Mouse (Mus musculus) midbrain, embryonic 14.5 days (tissue): ENCODE measurements around the gene Bckdhb. TPM values are rescaled to one million over a fixed set of nuclear protein-coding genes. Genes with fewer than 3 reads are reported as not detected.
A peak's percentile ranks its signal among the peaks of the same experiment; 100 is the strongest.
"Not testable (repeated sequence)": the region's sequence is repeated elsewhere in the genome, so short reads cannot be mapped to it uniquely, and the experiment has no call there.

Source experiments
- ATAC-seq: fragments of 200-750 bp; cut with Nextera tagmentation; 2 replicates; pipeline ENCODE4 v1.8.0; 2017; ENCODE audit warnings: moderate number of reproducible peaks, moderate library complexity; ENCODE audit not compliant: low FRiP score, low TSS enrichment
- DNase-seq: peaks from one replicate; pipeline ENCODE4 v3.0.0-alpha.2; 2015
- H3K27ac ChIP-seq: fragments of 300-500 bp; sonication (generic); replicated peaks from 2 replicates; pipeline ENCODE4 v1.5.1; 2014; ENCODE audit warnings: mild to moderate bottlenecking, low read depth, low read length, moderate library complexity
- H3K27me3 ChIP-seq: fragments of 300-500 bp; sonication (generic); 2 replicates; pipeline ENCODE4 v1.6.1; 2014; ENCODE audit warnings: low read length, control low read depth, mixed read lengths; ENCODE audit not compliant: control insufficient read depth, insufficient read depth
- H3K36me3 ChIP-seq: fragments of 300-500 bp; sonication (generic); 2 replicates; pipeline ENCODE4 v1.6.1; 2014; ENCODE audit warnings: low read length, control low read depth; ENCODE audit not compliant: control insufficient read depth, insufficient read depth
- H3K4me1 ChIP-seq: fragments of 300-500 bp; sonication (generic); 2 replicates; pipeline ENCODE4 v1.6.1; 2014; ENCODE audit warnings: mild to moderate bottlenecking, antibody characterized with exemption, low read length, control low read depth; ENCODE audit not compliant: control insufficient read depth, insufficient read depth
- H3K4me2 ChIP-seq: fragments of 300-500 bp; sonication (generic); 2 replicates; pipeline ENCODE4 v1.6.1; 2014; ENCODE audit warnings: mild to moderate bottlenecking, low read length, moderate library complexity
- H3K4me3 ChIP-seq: fragments of 300-500 bp; sonication (generic); replicated peaks from 2 replicates; pipeline ENCODE4 v1.5.1; 2014; ENCODE audit warnings: low read depth, low read length
- H3K9ac ChIP-seq: fragments of 300-500 bp; sonication (generic); replicated peaks from 2 replicates; pipeline ENCODE4 v1.6.1; 2014; ENCODE audit warnings: mild to moderate bottlenecking, low read length, moderate library complexity
- H3K9me3 ChIP-seq: fragments of 300-500 bp; sonication (generic); 2 replicates; pipeline ENCODE4 v1.6.1; 2016; ENCODE audit warnings: low read length, control low read depth, mixed read lengths; ENCODE audit not compliant: control insufficient read depth
- WGBS: fragments of 180-500 bp; shearing (Covaris S2); extraction: QIAGEN DNeasy Blood & Tissue Kit; methylation state at CpG from one replicate; pipeline ENCODE4 v1.1.7; 2014; 5-methylcytosine and 5-hydroxymethylcytosine counted together
- polyA plus RNA-seq: library from polyadenylated mRNA; unstranded; fragments of >200 nt; fragmentation: Nextera tagmentation; extraction: Ambion mirVana; gene quantifications from 2 replicates; pipeline ENCODE4 v1.2.1, GENCODE M21; 2014

The Bckdhb gene
- polyA plus RNA-seq, 1 experiment from 2014 or later, result 28.7 TPM

- Histone ChIP-seq H3K27ac (no peak overlapping the region), H3K4me3 (no peak overlapping the region), H3K4me1 (no peaks in the 10 kb centered on the region), H3K36me3 (no peaks in the 10 kb centered on the region), H3K4me2 (no peak overlapping the region), H3K27me3 (no peaks in the 10 kb centered on the region), H3K9ac (no peak overlapping the region), H3K9me3 (no peaks in the 10 kb centered on the region)
- no peak for ATAC-seq
- no peak for DNase-seq
- 97% methylated on average over 2 of the region's 2 CpGs for WGBS
Measured at GRCm38 (mm10) chr9:83909836-83910235, 15.1 kb upstream of the Bckdhb start.

- H3K4me2 ChIP-seq, result no peak overlapping the region
- no peaks in the 10 kb centered on the region for H3K27me3 ChIP-seq
- no peak for ATAC-seq
- no peaks in the 10 kb centered on the region for H3K36me3 ChIP-seq
- no peaks in the 10 kb centered on the region for H3K4me1 ChIP-seq
- DNase-seq, result no peak
- WGBS, result 83% methylated on average over 2 of the region's 2 CpGs
- no peak overlapping the region for H3K27ac ChIP-seq
- no peaks in the 10 kb centered on the region for H3K9me3 ChIP-seq
- no peak overlapping the region for H3K4me3 ChIP-seq
- no peak overlapping the region for H3K9ac ChIP-seq
Measured at GRCm38 (mm10) chr9:83910926-83911325, 14.0 kb upstream of the Bckdhb start.

GRCm38 (mm10) chr9:83922076-83922475 is 2.9 kb upstream of the Bckdhb start:
- Histone ChIP-seq H3K27ac (no peak overlapping the region), H3K4me1 (0 out of 2 replicates have a peak, but pooled peaks cover 5% of the 10 kb centered on the region), H3K36me3 (no peaks in the 10 kb centered on the region), H3K27me3 (no peaks in the 10 kb centered on the region), H3K9me3 (no peaks in the 10 kb centered on the region), H3K4me2 (no peak overlapping the region), H3K4me3 (no peak overlapping the region), H3K9ac (no peak overlapping the region)
- WGBS, result 79% methylated on average over 3 of the region's 3 CpGs
- ATAC-seq, result no peak
- DNase-seq, result no peak

GRCm38 (mm10) chr9:83924356-83924755 is 589 bp upstream of the Bckdhb start:
- H3K4me2 ChIP-seq, result peak overlapping the region; percentile 82
- no peak for ATAC-seq
- H3K27ac ChIP-seq, result no peak overlapping the region
- WGBS, result 89% methylated on average over 5 of the region's 5 CpGs
- no peaks in the 10 kb centered on the region for H3K9me3 ChIP-seq
- H3K9ac ChIP-seq, result no peak overlapping the region; the same call in 1 of the 2 replicates
- 0 out of 2 replicates have a peak, but pooled peaks cover 5% of the 10 kb centered on the region for H3K4me1 ChIP-seq
- DNase-seq, result no peak
- H3K4me3 ChIP-seq, result peak overlapping the region; percentile 67
- H3K27me3 ChIP-seq, result no peaks in the 10 kb centered on the region
- H3K36me3 ChIP-seq, result no peaks in the 10 kb centered on the region

- no peaks in the 10 kb centered on the region for H3K36me3 ChIP-seq
- no peaks in the 10 kb centered on the region for H3K27me3 ChIP-seq
- ATAC-seq (no peak), DNase-seq (peak; percentile 2)
- H3K4me2 ChIP-seq, result peak overlapping the region; percentile 82
- 0 out of 2 replicates have a peak, but pooled peaks cover 5% of the 10 kb centered on the region for H3K4me1 ChIP-seq
- WGBS, result 62% methylated on average over 4 of the region's 4 CpGs
- no peak overlapping the region for H3K27ac ChIP-seq
- peak overlapping the region; percentile 67 for H3K4me3 ChIP-seq
- H3K9ac ChIP-seq, result peak overlapping the region; percentile 67; the same call in 1 of the 2 replicates
- H3K9me3 ChIP-seq, result no peaks in the 10 kb centered on the region
Measured at GRCm38 (mm10) chr9:83925688-83926041, 720 bp downstream of the Bckdhb start.

- H3K9ac ChIP-seq, result no peak overlapping the region
- H3K4me3 ChIP-seq, result no peak overlapping the region
- ATAC-seq, result no peak
- DNase-seq, result no peak
- H3K27ac ChIP-seq, result no peak overlapping the region
- H3K4me1 ChIP-seq, result 0 out of 2 replicates have a peak, but pooled peaks cover 5% of the 10 kb centered on the region
- H3K9me3 ChIP-seq, result no peaks in the 10 kb centered on the region
- no peak overlapping the region for H3K4me2 ChIP-seq
- 84% methylated on average over 5 of the region's 5 CpGs for WGBS
- no peaks in the 10 kb centered on the region for H3K36me3 ChIP-seq
- no peaks in the 10 kb centered on the region for H3K27me3 ChIP-seq
Measured at GRCm38 (mm10) chr9:83926302-83926701, 1.4 kb downstream of the Bckdhb start.

GRCm38 (mm10) chr9:83939501-83939900 is 14.6 kb downstream of the Bckdhb start:
- not testable (repeated sequence) for H3K27me3 ChIP-seq, H3K4me3 ChIP-seq, H3K27ac ChIP-seq, H3K4me1 ChIP-seq, H3K9ac ChIP-seq, H3K36me3 ChIP-seq, DNase-seq, ATAC-seq, H3K4me2 ChIP-seq, H3K9me3 ChIP-seq

- H3K27ac ChIP-seq, result no peak overlapping the region
- no peaks in the 10 kb centered on the region for H3K4me1 ChIP-seq
- ATAC-seq (no peak), DNase-seq (no peak)
- H3K9ac ChIP-seq, result no peak overlapping the region
- no peaks in the 10 kb centered on the region for H3K36me3 ChIP-seq
- H3K9me3 ChIP-seq, result no peaks in the 10 kb centered on the region
- no peak overlapping the region for H3K4me2 ChIP-seq
- WGBS, result 94% methylated on average over 3 of the region's 3 CpGs
- H3K4me3 ChIP-seq, result no peak overlapping the region
- H3K27me3 ChIP-seq, result no peaks in the 10 kb centered on the region
Measured at GRCm38 (mm10) chr9:83940016-83940415, 15.1 kb downstream of the Bckdhb start.

- no peak overlapping the region for H3K4me2 ChIP-seq
- no peak for ATAC-seq
- no peak overlapping the region for H3K9ac ChIP-seq
- no peak overlapping the region for H3K27ac ChIP-seq
- H3K27me3 ChIP-seq, result no peaks in the 10 kb centered on the region
- DNase-seq, result no peak
- 71% methylated on average over 9 of the region's 9 CpGs for WGBS
- no peaks in the 10 kb centered on the region for H3K36me3 ChIP-seq
- H3K9me3 ChIP-seq, result no peaks in the 10 kb centered on the region
- no peaks in the 10 kb centered on the region for H3K4me1 ChIP-seq
- no peak overlapping the region for H3K4me3 ChIP-seq
Measured at GRCm38 (mm10) chr9:83940537-83941363, 15.8 kb downstream of the Bckdhb start.
